Mouse (Mus musculus) G1E (cell line): ENCODE measurements around the gene Gse1.

Experiments used
- CTCF ChIP-seq: IDR thresholded peaks from 2 replicates; pipeline ENCODE4 v1.5.1; 2012; ENCODE audit warnings: low read depth, low read length, inconsistent platforms, mixed read lengths
- GATA2 ChIP-seq: IDR thresholded peaks from 2 replicates; pipeline ENCODE4 v1.6.1; 2012; ENCODE audit warnings: low read depth, low read length, inconsistent platforms, borderline replicate concordance
- POLR2AphosphoS5 ChIP-seq: IDR thresholded peaks from 2 replicates; pipeline ENCODE4 v1.6.1; 2012; ENCODE audit warnings: low read depth, low read length, inconsistent platforms; ENCODE audit not compliant: insufficient replicate concordance

GRCm38 (mm10) chr8:120575801-120576200, 347.5 kb downstream of the Gse1 start:
- TF ChIP-seq POLR2AphosphoS5 = no peak
- no peak for TF ChIP-seq CTCF
- TF ChIP-seq GATA2 = no peak
